Mouse (Mus musculus): ENCODE results near the gene Auts2. TPM values are rescaled to one million over a fixed set of nuclear protein-coding genes. Genes with fewer than 3 reads are reported as not detected.

Auts2 gene
- polyA plus RNA-seq, 1 experiment from 2014 or later = 71.4 TPM

DNA sequence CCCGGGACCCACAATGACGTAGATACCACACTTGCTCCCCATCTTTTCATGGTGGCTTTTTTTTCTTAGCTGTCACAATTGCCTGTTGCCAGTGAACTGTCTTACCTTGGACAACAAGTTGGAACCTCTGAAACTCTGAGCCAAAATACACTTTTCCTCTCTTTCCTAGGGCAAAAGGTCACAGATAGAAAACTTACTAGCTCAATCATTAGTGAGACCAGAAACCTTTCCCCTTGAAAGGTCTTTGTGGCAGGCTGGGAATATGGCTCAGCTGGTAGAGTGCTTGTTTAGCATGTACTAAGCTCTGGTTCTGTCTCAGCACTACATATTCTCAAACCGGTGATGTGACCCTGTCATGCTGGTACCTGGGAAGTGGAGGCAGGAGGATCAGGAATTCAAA lies 93.1 kb downstream of the Auts2 start:
- Histone ChIP-seq H3K9ac (ENCODE audit: low read length) (no peak overlapping the region), H3K4me1 (replicated peaks; ENCODE audit: control insufficient read depth, insufficient read depth, low read length) (no peaks in the 10 kb centered on the region)
- ATAC-seq (replicated peaks; ENCODE audit: low FRiP score) = no peak

GRCm38 (mm10) chr5:132448401-132449066 lies 94.6 kb downstream of the Auts2 start:
- ATAC-seq (replicated peaks; ENCODE audit: low FRiP score) = no peak
- Histone ChIP-seq H3K9me3 (ENCODE audit: control insufficient read depth, low read length) (no peaks in the 10 kb centered on the region), H3K4me2 (ENCODE audit: low read depth, low read length, severe bottlenecking) (no peak overlapping the region), H3K27ac (ENCODE audit: low read depth, low read length) (no peak overlapping the region), H3K4me1 (replicated peaks; ENCODE audit: control insufficient read depth, insufficient read depth, low read length) (no peaks in the 10 kb centered on the region), H3K4me3 (ENCODE audit: low read depth, low read length) (no peak overlapping the region), H3K9ac (ENCODE audit: low read length) (no peak overlapping the region), H3K27me3 (ENCODE audit: control insufficient read depth, insufficient read depth, low read length) (no peaks in the 10 kb centered on the region), H3K36me3 (ENCODE audit: control insufficient read depth, insufficient read depth, low read length) (no peaks in the 10 kb centered on the region)
- 75% methylated on average over 6 of the region's 6 CpGs for WGBS
- DNase-seq (ENCODE audit: low spot score) = no peak

More for the DNA sequence above, 93.1 kb downstream of the Auts2 start:
- WGBS = 92% methylated on average over 3 of the region's 3 CpGs
- Histone ChIP-seq H3K4me3 (ENCODE audit: low read depth, low read length) (no peak overlapping the region), H3K4me2 (ENCODE audit: low read depth, low read length, severe bottlenecking) (no peak overlapping the region), H3K27ac (ENCODE audit: low read depth, low read length) (no peak overlapping the region), H3K9me3 (ENCODE audit: control insufficient read depth, low read length) (no peaks in the 10 kb centered on the region), H3K27me3 (ENCODE audit: control insufficient read depth, insufficient read depth, low read length) (no peaks in the 10 kb centered on the region), H3K36me3 (ENCODE audit: control insufficient read depth, insufficient read depth, low read length) (no peaks in the 10 kb centered on the region)
- DNase-seq (ENCODE audit: low spot score) = no peak

- H3K4me1 ChIP-seq (replicated peaks; ENCODE audit: control insufficient read depth, insufficient read depth, low read length) = 0 out of 2 replicates have a peak, but pooled peaks cover 2% of the 10 kb centered on the region
- H3K4me3 ChIP-seq (ENCODE audit: low read depth, low read length) = no peak overlapping the region
- DNase-seq (ENCODE audit: low spot score) (no peak), ATAC-seq (replicated peaks; ENCODE audit: low FRiP score) (no peak)
- WGBS = 93% methylated on average over 4 of the region's 4 CpGs
- no peak overlapping the region for H3K4me2 ChIP-seq (ENCODE audit: low read depth, low read length, severe bottlenecking)
- H3K9me3 ChIP-seq (ENCODE audit: control insufficient read depth, low read length) = no peaks in the 10 kb centered on the region
- no peak overlapping the region for H3K9ac ChIP-seq (ENCODE audit: low read length)
- no peak overlapping the region for H3K27ac ChIP-seq (ENCODE audit: low read depth, low read length)
- no peaks in the 10 kb centered on the region for H3K27me3 ChIP-seq (ENCODE audit: control insufficient read depth, insufficient read depth, low read length)
- H3K36me3 ChIP-seq (ENCODE audit: control insufficient read depth, insufficient read depth, low read length) = no peaks in the 10 kb centered on the region
Measured at GRCm38 (mm10) chr5:132445213-132445954, 97.8 kb downstream of the Auts2 start.

DNA sequence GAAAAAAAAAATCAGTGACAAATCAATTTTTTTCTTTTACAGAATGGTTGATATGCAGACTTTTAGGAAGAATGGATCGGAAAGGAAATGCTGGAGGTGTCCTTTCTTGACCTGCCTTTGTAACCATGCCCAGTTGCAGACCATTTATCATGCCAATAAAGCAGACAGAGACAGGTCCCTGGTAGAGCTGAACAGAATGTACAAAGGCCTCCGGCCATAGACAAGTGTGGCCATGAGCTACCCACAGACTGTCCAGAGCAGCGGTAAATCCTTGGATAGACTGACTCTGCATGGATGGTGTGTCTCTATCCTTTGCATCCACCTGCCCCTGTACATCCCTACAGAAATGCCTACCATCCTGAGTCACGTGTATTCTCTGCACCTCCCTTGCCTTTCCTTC lies 100.2 kb downstream of the Auts2 start:
- H3K4me1 ChIP-seq (replicated peaks; ENCODE audit: control insufficient read depth, insufficient read depth, low read length) = 0 out of 2 replicates have a peak, but pooled peaks cover 2% of the 10 kb centered on the region
- H3K4me3 ChIP-seq (ENCODE audit: low read depth, low read length) = no peak overlapping the region
- DNase-seq (ENCODE audit: low spot score) (no peak), ATAC-seq (replicated peaks; ENCODE audit: low FRiP score) (no peak)
- H3K4me2 ChIP-seq (ENCODE audit: low read depth, low read length, severe bottlenecking) = no peak overlapping the region
- 87% methylated on average over 4 of the region's 4 CpGs for WGBS
- H3K27me3 ChIP-seq (ENCODE audit: control insufficient read depth, insufficient read depth, low read length) = no peaks in the 10 kb centered on the region
- no peaks in the 10 kb centered on the region for H3K9me3 ChIP-seq (ENCODE audit: control insufficient read depth, low read length)
- no peaks in the 10 kb centered on the region for H3K36me3 ChIP-seq (ENCODE audit: control insufficient read depth, insufficient read depth, low read length)
- H3K27ac ChIP-seq (ENCODE audit: low read depth, low read length) = no peak overlapping the region
- H3K9ac ChIP-seq (ENCODE audit: low read length) = no peak overlapping the region

DNA sequence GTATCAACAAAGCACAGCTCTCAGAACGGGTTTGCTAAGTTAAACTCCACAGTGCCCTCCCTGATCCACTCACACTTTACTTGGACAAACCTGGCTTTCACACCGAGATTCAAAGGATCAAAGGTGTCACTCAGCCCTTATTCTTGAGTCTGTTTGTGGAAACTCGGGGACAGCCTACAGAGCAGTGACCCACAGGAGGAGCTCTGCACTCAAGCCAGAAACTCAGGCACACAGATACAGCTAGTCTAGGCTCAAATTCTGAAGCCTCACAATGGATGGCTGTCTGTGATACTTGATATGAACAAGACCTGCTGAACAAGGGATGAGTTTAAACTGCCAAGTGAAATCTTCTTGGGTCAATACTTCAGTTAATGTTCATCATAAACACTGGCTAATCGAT lies 104.7 kb downstream of the Auts2 start:
- H3K9ac ChIP-seq (ENCODE audit: low read length) = no peak overlapping the region
- H3K4me1 ChIP-seq (replicated peaks; ENCODE audit: control insufficient read depth, insufficient read depth, low read length) = peaks cover 10% of the 10 kb centered on the region; the same call in 1 of the 2 replicates
- ATAC-seq (replicated peaks; ENCODE audit: low FRiP score) (no peak), DNase-seq (ENCODE audit: low spot score) (no peak)
- no peak overlapping the region for H3K4me2 ChIP-seq (ENCODE audit: low read depth, low read length, severe bottlenecking)
- no peak overlapping the region for H3K27ac ChIP-seq (ENCODE audit: low read depth, low read length)
- WGBS = 40% methylated on average over 4 of the region's 4 CpGs
- H3K36me3 ChIP-seq (ENCODE audit: control insufficient read depth, insufficient read depth, low read length) = no peaks in the 10 kb centered on the region
- no peaks in the 10 kb centered on the region for H3K27me3 ChIP-seq (ENCODE audit: control insufficient read depth, insufficient read depth, low read length)
- no peaks in the 10 kb centered on the region for H3K9me3 ChIP-seq (ENCODE audit: control insufficient read depth, low read length)
- no peak overlapping the region for H3K4me3 ChIP-seq (ENCODE audit: low read depth, low read length)

DNA sequence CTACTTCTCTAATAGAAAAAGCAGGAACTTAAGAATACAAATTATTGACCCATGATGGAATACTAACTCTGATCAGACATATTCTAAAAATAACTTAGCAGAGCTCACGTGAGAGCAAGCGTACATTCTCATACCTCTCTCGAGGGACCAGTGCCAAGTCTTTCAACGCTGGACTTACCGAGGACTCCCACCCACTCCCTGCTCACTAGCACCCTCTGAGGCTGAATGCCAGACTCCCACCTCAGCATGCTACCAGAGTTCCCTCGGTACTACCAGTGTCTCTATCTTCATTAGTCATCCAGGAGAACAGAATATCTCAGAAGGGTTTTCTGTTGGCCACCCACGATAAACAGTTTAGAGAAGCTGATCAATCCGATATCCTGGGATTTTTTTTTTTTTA lies 105.2 kb downstream of the Auts2 start:
- WGBS = 73% methylated on average over 8 of the region's 8 CpGs
- Histone ChIP-seq H3K4me1 (replicated peaks; ENCODE audit: control insufficient read depth, insufficient read depth, low read length) (peaks cover 12% of the 10 kb centered on the region; the same call in 1 of the 2 replicates), H3K4me2 (ENCODE audit: low read depth, low read length, severe bottlenecking) (no peak overlapping the region), H3K9me3 (ENCODE audit: control insufficient read depth, low read length) (no peaks in the 10 kb centered on the region), H3K4me3 (ENCODE audit: low read depth, low read length) (no peak overlapping the region), H3K27me3 (ENCODE audit: control insufficient read depth, insufficient read depth, low read length) (no peaks in the 10 kb centered on the region), H3K9ac (ENCODE audit: low read length) (no peak overlapping the region), H3K27ac (ENCODE audit: low read depth, low read length) (no peak overlapping the region), H3K36me3 (ENCODE audit: control insufficient read depth, insufficient read depth, low read length) (no peaks in the 10 kb centered on the region)
- no peak for DNase-seq (ENCODE audit: low spot score)
- no peak for ATAC-seq (replicated peaks; ENCODE audit: low FRiP score)

DNA sequence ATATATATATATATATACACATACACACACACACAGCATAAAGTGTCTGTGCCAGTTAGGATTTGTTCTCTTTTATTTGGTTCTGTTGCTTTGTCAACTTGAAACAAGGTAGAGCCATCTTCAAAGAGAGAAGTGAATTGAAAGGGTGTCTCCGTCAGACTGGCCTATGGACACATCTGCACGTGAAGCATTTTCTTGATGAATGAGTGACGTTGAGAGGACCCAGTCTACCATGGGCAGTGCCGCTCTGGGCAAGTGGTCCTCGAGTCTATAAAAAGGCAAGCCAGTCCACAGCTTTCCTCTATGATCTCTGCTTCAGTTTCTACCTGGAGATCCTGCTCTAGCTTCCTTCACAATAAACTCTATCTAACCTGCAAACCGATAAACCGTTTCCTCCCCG lies 105.7 kb downstream of the Auts2 start:
- no peak for ATAC-seq (replicated peaks; ENCODE audit: low FRiP score)

GRCm38 (mm10) chr5:132436901-132437300 lies 106.2 kb downstream of the Auts2 start:
- 79% methylated on average over 1 of the region's 1 CpGs for WGBS
- Histone ChIP-seq H3K9ac (ENCODE audit: low read length) (no peak overlapping the region), H3K4me1 (replicated peaks; ENCODE audit: control insufficient read depth, insufficient read depth, low read length) (peaks cover 12% of the 10 kb centered on the region; the same call in 1 of the 2 replicates), H3K27ac (ENCODE audit: low read depth, low read length) (no peak overlapping the region), H3K4me2 (ENCODE audit: low read depth, low read length, severe bottlenecking) (no peak overlapping the region), H3K4me3 (ENCODE audit: low read depth, low read length) (no peak overlapping the region), H3K36me3 (ENCODE audit: control insufficient read depth, insufficient read depth, low read length) (no peaks in the 10 kb centered on the region), H3K9me3 (ENCODE audit: control insufficient read depth, low read length) (no peaks in the 10 kb centered on the region), H3K27me3 (ENCODE audit: control insufficient read depth, insufficient read depth, low read length) (no peaks in the 10 kb centered on the region)
- ATAC-seq (replicated peaks; ENCODE audit: low FRiP score) (no peak), DNase-seq (ENCODE audit: low spot score) (no peak)

More for the DNA sequence above, 105.7 kb downstream of the Auts2 start:
- no peak overlapping the region for H3K27ac ChIP-seq (ENCODE audit: low read depth, low read length)
- peaks cover 12% of the 10 kb centered on the region; the same call in 1 of the 2 replicates for H3K4me1 ChIP-seq (replicated peaks; ENCODE audit: control insufficient read depth, insufficient read depth, low read length)
- H3K4me2 ChIP-seq (ENCODE audit: low read depth, low read length, severe bottlenecking) = no peak overlapping the region
- H3K9ac ChIP-seq (ENCODE audit: low read length) = no peak overlapping the region
- 91% methylated on average over 8 of the region's 8 CpGs for WGBS
- no peaks in the 10 kb centered on the region for H3K27me3 ChIP-seq (ENCODE audit: control insufficient read depth, insufficient read depth, low read length)
- no peak for DNase-seq (ENCODE audit: low spot score)
- H3K9me3 ChIP-seq (ENCODE audit: control insufficient read depth, low read length) = no peaks in the 10 kb centered on the region
- no peaks in the 10 kb centered on the region for H3K36me3 ChIP-seq (ENCODE audit: control insufficient read depth, insufficient read depth, low read length)
- no peak overlapping the region for H3K4me3 ChIP-seq (ENCODE audit: low read depth, low read length)

Data from forebrain, embryonic 11.5 days (tissue).